In the genomic region with DNA sequence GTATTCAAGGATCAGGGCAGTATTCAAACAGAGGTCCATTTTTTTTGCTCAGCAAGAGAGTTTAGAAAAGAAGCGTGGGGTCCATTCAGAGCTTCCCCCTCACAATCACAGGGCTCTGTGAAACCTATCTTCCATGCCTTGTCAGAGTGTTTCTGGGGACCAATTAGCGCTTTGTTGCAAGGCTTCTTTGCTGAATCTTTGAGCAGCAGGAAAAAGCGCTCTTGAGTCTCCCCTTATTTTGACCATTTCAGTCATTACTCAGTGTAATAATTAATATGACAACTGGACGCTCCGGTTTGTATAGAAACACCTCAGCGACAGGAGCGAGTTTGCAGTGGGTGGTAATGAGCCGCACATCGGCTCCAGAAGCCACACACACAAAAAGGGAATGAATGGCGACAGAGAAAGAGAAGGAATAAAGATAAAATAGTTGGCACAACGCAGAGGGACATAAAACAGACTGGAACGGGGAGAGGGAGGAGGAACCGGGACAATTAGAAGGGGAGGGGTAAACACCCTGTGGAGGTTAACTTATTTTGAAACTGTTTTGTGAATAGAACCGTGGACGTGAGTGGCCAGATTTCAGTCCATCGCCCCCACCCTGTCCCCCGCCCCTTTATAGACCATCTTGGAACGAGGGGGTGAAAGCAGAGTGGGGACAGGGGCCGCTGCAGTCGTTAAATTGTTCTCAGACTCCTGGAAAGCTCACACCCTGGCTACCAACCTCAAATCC, we compare ENCODE assay signal across 15 mouse cellular contexts. TPM values are rescaled to one million over a fixed set of nuclear protein-coding genes. Genes with fewer than 3 reads are reported as not detected.
DNase-seq lines count a peak whose midpoint lies in the region; ATAC-seq lines count a peak whose summit lies in the region.
"Had no signal": no experiment of that assay in that cellular context is flagged by ENCODE, and none has a peak within 500 bp of the region (broad histone marks: within the 10 kb centered on the region; RNA-seq: fewer than 3 reads in every experiment).

No protein-coding gene starts in this region.

- peak overlapping the region; percentile 68 for H3K27ac ChIP-seq in forebrain, embryonic 11.5 days (ENCODE audit: low read depth, low read length)
- H3K27ac ChIP-seq in hindbrain, embryonic 15.5 days (replicated peaks), result no peak overlapping the region
- H3K27ac ChIP-seq: limb, embryonic 12.5 days had no signal

- peak overlapping the region; percentile 39 for H3K9ac ChIP-seq in forebrain, embryonic 11.5 days (ENCODE audit: low read length)
- H3K9ac ChIP-seq in hindbrain, embryonic 15.5 days, result 0 out of 2 replicates have a peak overlapping the region, but pooled peaks have one; percentile 18
- H3K9ac ChIP-seq: limb, embryonic 12.5 days; lung, embryonic 14.5 days had no signal

- ATAC-seq in forebrain, embryonic 11.5 days (replicated peaks; ENCODE audit: low FRiP score), result peak; percentile 70
- ATAC-seq in hindbrain, embryonic 15.5 days (ENCODE audit: low FRiP score, low read depth), result peak; percentile 25; the same call in 1 of the 2 replicates
- ATAC-seq in inflammation-experienced regulatory T-cells, adult 6 months, result no peak
- ATAC-seq in megakaryocyte, adult 5-6 weeks (ENCODE audit: poor library complexity, severe bottlenecking), result no peak

- H3K4me3 ChIP-seq in forebrain, embryonic 11.5 days (ENCODE audit: low read depth, low read length), result peak overlapping the region; percentile 21
- H3K4me3 ChIP-seq in hindbrain, embryonic 15.5 days, result peak overlapping the region; percentile 22
- H3K4me3 ChIP-seq: limb, embryonic 12.5 days had no signal

- H3K4me2 ChIP-seq in forebrain, embryonic 11.5 days (ENCODE audit: low read depth, low read length, severe bottlenecking), result peak overlapping the region; percentile 54
- H3K4me2 ChIP-seq in hindbrain, embryonic 15.5 days, result peak overlapping the region; percentile 51
- H3K4me2 ChIP-seq: limb, embryonic 12.5 days; lung, embryonic 14.5 days had no signal

- H3K27me3 ChIP-seq in forebrain, embryonic 11.5 days (ENCODE audit: control insufficient read depth, insufficient read depth, low read length), result peaks cover 27% of the 10 kb centered on the region
- peaks cover 17% of the 10 kb centered on the region; the same call in 1 of the 2 replicates for H3K27me3 ChIP-seq in hindbrain, embryonic 15.5 days

- H3K36me3 ChIP-seq in forebrain, embryonic 11.5 days (ENCODE audit: control insufficient read depth, insufficient read depth, low read length), result no peaks in the 10 kb centered on the region
- H3K36me3 ChIP-seq in hindbrain, embryonic 15.5 days, result no peaks in the 10 kb centered on the region
- H3K36me3 ChIP-seq: limb, embryonic 12.5 days had no signal

- DNase-seq in embryo, embryonic 11 days, result peak; percentile 40
- DNase-seq in forebrain, embryonic 11.5 days (ENCODE audit: low spot score), result peak; percentile 57
- DNase-seq in neural tube, embryonic 10.5 days (ENCODE audit: extremely low spot score, low spot score), result peak; percentile 34
- no peak for DNase-seq in thymus, adult 18-20 months
- DNase-seq in heart, postnatal 14 days, result no peak
- DNase-seq: heart, postnatal 4 days; kidney, adult 9 months; lung, embryonic 14.5 days had no signal

- intact Hi-C loops in heart, postnatal 14 days (cut with DNase I), result loop anchor here (5.0 kb wide), 1 partner anchor 409 kb away; no protein-coding TSS in a partner anchor

- peaks cover 3% of the 10 kb centered on the region; the same call in 1 of the 2 replicates for H3K9me3 ChIP-seq in forebrain, embryonic 11.5 days (ENCODE audit: control insufficient read depth, low read length)
- 0 out of 2 replicates have a peak, but pooled peaks cover 3% of the 10 kb centered on the region for H3K9me3 ChIP-seq in hindbrain, embryonic 15.5 days

- 3% methylated on average over 20 of the region's 20 CpGs for WGBS in forebrain, embryonic 11.5 days
- WGBS in hindbrain, embryonic 15.5 days, result 5% methylated on average over 20 of the region's 20 CpGs

- H3K4me1 ChIP-seq in forebrain, embryonic 11.5 days (replicated peaks; ENCODE audit: control insufficient read depth, insufficient read depth, low read length), result peaks cover 27% of the 10 kb centered on the region
- H3K4me1 ChIP-seq in hindbrain, embryonic 15.5 days (replicated peaks), result peaks cover 15% of the 10 kb centered on the region
- H3K4me1 ChIP-seq: limb, embryonic 12.5 days had no signal

RNA-seq across cellular contexts. Expression of gene Ascl1, which starts 7.6 kb away (rescaled TPM):
- polyA plus RNA-seq in forebrain, embryonic 11.5 days (2014; fragmentation: Nextera tagmentation; extraction: Ambion mirVana), result 60.6 and 69.9 TPM in 2 replicates
- polyA plus RNA-seq in hindbrain, embryonic 15.5 days (2015; fragmentation: Nextera tagmentation; extraction: Ambion mirVana), result 11.1 and 14.2 TPM in 2 replicates
- polyA plus RNA-seq in inflammation-experienced regulatory T-cells, adult 6 months (2017; shearing (Covaris generic)), result not detected
- total RNA-seq in heart, postnatal 14 days (2021), result under 1 TPM in 1 of 2 experiments, not detected in 1; 0.17 TPM
- not detected in 2 replicates for total RNA-seq in megakaryocyte, adult 5-6 weeks (2015)
- not detected in 2 replicates for total RNA-seq in megakaryocyte, adult 5-6 weeks (2017)
- total RNA-seq: heart, postnatal 4 days; megakaryocyte-erythroid progenitor cell, adult 5-6 weeks had no signal

RNA-seq across cellular contexts. Expression of gene Pah, which starts 20.5 kb away (rescaled TPM):
- polyA plus RNA-seq in forebrain, embryonic 11.5 days (2014; fragmentation: Nextera tagmentation; extraction: Ambion mirVana), result not detected in 2 replicates
- not detected in 2 replicates for polyA plus RNA-seq in hindbrain, embryonic 15.5 days (2015; fragmentation: Nextera tagmentation; extraction: Ambion mirVana)
- polyA plus RNA-seq in inflammation-experienced regulatory T-cells, adult 6 months (2017; shearing (Covaris generic)), result not detected
- total RNA-seq in heart, postnatal 14 days (2021), result under 1 TPM; 0.32 to 0.76 TPM
- total RNA-seq in megakaryocyte, adult 5-6 weeks (2015), result not detected in 2 replicates
- not detected in 2 replicates for total RNA-seq in megakaryocyte, adult 5-6 weeks (2017)
- total RNA-seq: layer of hippocampus, postnatal 25 days; megakaryocyte-erythroid progenitor cell, adult 5-6 weeks had no signal
- polyA plus RNA-seq: limb, embryonic 12.5 days; lung, embryonic 14.5 days; urinary bladder, adult 2 months had no signal

Comparison
In these comparisons a context has a peak if more than half of its experiments do, and no peak if none do; other contexts are left out.
1. DNase-seq: peak in embryo, embryonic 11 days (single experiment), forebrain, embryonic 11.5 days (single experiment) and neural tube, embryonic 10.5 days (single experiment); none in thymus, adult 18-20 months (0 of 2) and heart, postnatal 14 days (0 of 2).
2. ATAC-seq: peak in forebrain, embryonic 11.5 days (single experiment) and hindbrain, embryonic 15.5 days (single experiment); none in inflammation-experienced regulatory T-cells, adult 6 months (single experiment) and megakaryocyte, adult 5-6 weeks (single experiment).
3. RNA of gene Ascl1, which starts 7.6 kb away (polyA plus RNA-seq): 60.6 to 69.9 TPM in forebrain, embryonic 11.5 days and 11.1 to 14.2 TPM in hindbrain, embryonic 15.5 days; not detected in inflammation-experienced regulatory T-cells, adult 6 months; every median in the first group is over 10 times any median in the second.